Mouse (Mus musculus): ENCODE measurements around the gene Cdc25a. TPM values are rescaled to one million over a fixed set of nuclear protein-coding genes. Genes with fewer than 3 reads are reported as not detected.

Cdc25a gene
- polyA plus RNA-seq, 1 experiment: 6.1 TPM

- H3ac ChIP-seq (ENCODE audit: control insufficient read depth, insufficient read length): no peak overlapping the region
Observed at GRCm38 (mm10) chr9:109902740-109903139, 27.4 kb downstream of the Cdc25a start.

GRCm38 (mm10) chr9:109907300-109907699 is 31.9 kb downstream of the Cdc25a start:
- no peaks in the 10 kb centered on the region for H3K79me2 ChIP-seq (ENCODE audit: control insufficient read depth, insufficient read depth)
- no peaks in the 10 kb centered on the region for H3K27me3 ChIP-seq (ENCODE audit: control insufficient read depth, insufficient read depth, insufficient read length)
- H3K36me3 ChIP-seq (ENCODE audit: control insufficient read depth, insufficient read depth): no peaks in the 10 kb centered on the region
- TF ChIP-seq MYOD1 (IDR thresholded peaks at IDR 0.05; ENCODE audit: control insufficient read depth in 1 of 3, insufficient read length in 2 of 3, low read depth in 2 of 3): no peak
- no peak for TF ChIP-seq TCF3 (IDR thresholded peaks at IDR 0.05; ENCODE audit: insufficient read length, low read depth)
- TF ChIP-seq E2F4 (IDR thresholded peaks at IDR 0.05; ENCODE audit: insufficient read depth): no peak
- no peak for TF ChIP-seq SRF (IDR thresholded peaks at IDR 0.05; ENCODE audit: control insufficient read depth, insufficient read length, low read depth)
- TF ChIP-seq MAX (IDR thresholded peaks at IDR 0.05; ENCODE audit: low read depth): no peak
- TF ChIP-seq USF1 (IDR thresholded peaks at IDR 0.05; ENCODE audit: low read depth): no peak
- TF ChIP-seq POLR2A (IDR thresholded peaks at IDR 0.05; ENCODE audit: insufficient read length, low read depth): no peak
- no peak for TF ChIP-seq CEBPB (IDR thresholded peaks at IDR 0.05; ENCODE audit: insufficient read depth, poor library complexity, severe bottlenecking)
- TF ChIP-seq POLR2AphosphoS2 (IDR thresholded peaks at IDR 0.05; ENCODE audit: insufficient read length, low read depth): no peak
- TF ChIP-seq TCF12 (IDR thresholded peaks at IDR 0.05; ENCODE audit: insufficient read depth, poor library complexity, severe bottlenecking): no peak
- TF ChIP-seq REST (IDR thresholded peaks at IDR 0.05; ENCODE audit: insufficient read depth, insufficient read length): no peak
- TF ChIP-seq MYOG (IDR thresholded peaks at IDR 0.05; ENCODE audit: control insufficient read depth in 1 of 3, insufficient read depth in 1 of 3, insufficient read length in 2 of 3, low read depth in 2 of 3): no peak
- H3K4me2 ChIP-seq (ENCODE audit: low read depth): peak overlapping the region; percentile 68
- no peak overlapping the region for H3ac ChIP-seq (ENCODE audit: control insufficient read depth, insufficient read length)
- no peak overlapping the region for H3K4me3 ChIP-seq

More at GRCm38 (mm10) chr9:109902740-109903139, 27.4 kb downstream of the Cdc25a start:
- TF ChIP-seq CEBPB (IDR thresholded peaks at IDR 0.05; ENCODE audit: insufficient read depth, poor library complexity, severe bottlenecking) (no peak), REST (IDR thresholded peaks at IDR 0.05; ENCODE audit: insufficient read depth, insufficient read length) (no peak), TCF12 (IDR thresholded peaks at IDR 0.05; ENCODE audit: insufficient read depth, poor library complexity, severe bottlenecking) (no peak), TCF3 (IDR thresholded peaks at IDR 0.05; ENCODE audit: insufficient read length, low read depth) (no peak), E2F4 (IDR thresholded peaks at IDR 0.05; ENCODE audit: insufficient read depth) (no peak), MYOD1 (IDR thresholded peaks at IDR 0.05; ENCODE audit: control insufficient read depth in 1 of 3, insufficient read length in 2 of 3, low read depth in 2 of 3) (no peak), USF1 (IDR thresholded peaks at IDR 0.05; ENCODE audit: low read depth) (no peak), SRF (IDR thresholded peaks at IDR 0.05; ENCODE audit: control insufficient read depth, insufficient read length, low read depth) (no peak), POLR2A (IDR thresholded peaks at IDR 0.05; ENCODE audit: insufficient read length, low read depth) (no peak), MAX (IDR thresholded peaks at IDR 0.05; ENCODE audit: low read depth) (no peak), POLR2AphosphoS2 (IDR thresholded peaks at IDR 0.05; ENCODE audit: insufficient read length, low read depth) (no peak), MYOG (IDR thresholded peaks at IDR 0.05; ENCODE audit: control insufficient read depth in 1 of 3, insufficient read depth in 1 of 3, insufficient read length in 2 of 3, low read depth in 2 of 3) (no peak)
- Histone ChIP-seq H3K4me3 (no peak overlapping the region), H3K79me2 (ENCODE audit: control insufficient read depth, insufficient read depth) (no peaks in the 10 kb centered on the region), H3K4me2 (ENCODE audit: low read depth) (peak overlapping the region; percentile 40), H3K36me3 (ENCODE audit: control insufficient read depth, insufficient read depth) (no peaks in the 10 kb centered on the region), H3K27me3 (ENCODE audit: control insufficient read depth, insufficient read depth, insufficient read length) (no peaks in the 10 kb centered on the region)

GRCm38 (mm10) chr9:109907774-109908465 is 32.5 kb downstream of the Cdc25a start:
- no peaks in the 10 kb centered on the region for H3K79me2 ChIP-seq (ENCODE audit: control insufficient read depth, insufficient read depth)
- no peak overlapping the region for H3ac ChIP-seq (ENCODE audit: control insufficient read depth, insufficient read length)
- H3K27me3 ChIP-seq (ENCODE audit: control insufficient read depth, insufficient read depth, insufficient read length): no peaks in the 10 kb centered on the region
- no peaks in the 10 kb centered on the region for H3K36me3 ChIP-seq (ENCODE audit: control insufficient read depth, insufficient read depth)
- peak overlapping the region; percentile 68 for H3K4me2 ChIP-seq (ENCODE audit: low read depth)
- no peak for TF ChIP-seq TCF12 (IDR thresholded peaks at IDR 0.05; ENCODE audit: insufficient read depth, poor library complexity, severe bottlenecking)
- TF ChIP-seq CEBPB (IDR thresholded peaks at IDR 0.05; ENCODE audit: insufficient read depth, poor library complexity, severe bottlenecking): no peak
- no peak for TF ChIP-seq USF1 (IDR thresholded peaks at IDR 0.05; ENCODE audit: low read depth)
- TF ChIP-seq MYOD1 (IDR thresholded peaks at IDR 0.05; ENCODE audit: control insufficient read depth in 1 of 3, insufficient read length in 2 of 3, low read depth in 2 of 3): no peak
- no peak for TF ChIP-seq MYOG (IDR thresholded peaks at IDR 0.05; ENCODE audit: control insufficient read depth in 1 of 3, insufficient read depth in 1 of 3, insufficient read length in 2 of 3, low read depth in 2 of 3)
- TF ChIP-seq POLR2AphosphoS2 (IDR thresholded peaks at IDR 0.05; ENCODE audit: insufficient read length, low read depth): no peak
- no peak for TF ChIP-seq TCF3 (IDR thresholded peaks at IDR 0.05; ENCODE audit: insufficient read length, low read depth)
- no peak for TF ChIP-seq POLR2A (IDR thresholded peaks at IDR 0.05; ENCODE audit: insufficient read length, low read depth)
- no peak for TF ChIP-seq MAX (IDR thresholded peaks at IDR 0.05; ENCODE audit: low read depth)
- H3K4me3 ChIP-seq: no peak overlapping the region

- TF ChIP-seq REST (IDR thresholded peaks at IDR 0.05; ENCODE audit: insufficient read depth, insufficient read length): no peak
- TF ChIP-seq USF1 (IDR thresholded peaks at IDR 0.05; ENCODE audit: low read depth): no peak
- TF ChIP-seq POLR2A (IDR thresholded peaks at IDR 0.05; ENCODE audit: insufficient read length, low read depth): no peak
- TF ChIP-seq SRF (IDR thresholded peaks at IDR 0.05; ENCODE audit: control insufficient read depth, insufficient read length, low read depth): no peak
- TF ChIP-seq MAX (IDR thresholded peaks at IDR 0.05; ENCODE audit: low read depth): no peak
- no peak for TF ChIP-seq MYOG (IDR thresholded peaks at IDR 0.05; ENCODE audit: control insufficient read depth in 1 of 3, insufficient read depth in 1 of 3, insufficient read length in 2 of 3, low read depth in 2 of 3)
- TF ChIP-seq MYOD1 (IDR thresholded peaks at IDR 0.05; ENCODE audit: control insufficient read depth in 1 of 3, insufficient read length in 2 of 3, low read depth in 2 of 3): no peak
- no peak for TF ChIP-seq CEBPB (IDR thresholded peaks at IDR 0.05; ENCODE audit: insufficient read depth, poor library complexity, severe bottlenecking)
- no peak for TF ChIP-seq POLR2AphosphoS2 (IDR thresholded peaks at IDR 0.05; ENCODE audit: insufficient read length, low read depth)
- TF ChIP-seq TCF3 (IDR thresholded peaks at IDR 0.05; ENCODE audit: insufficient read length, low read depth): no peak
- TF ChIP-seq E2F4 (IDR thresholded peaks at IDR 0.05; ENCODE audit: insufficient read depth): no peak
- TF ChIP-seq TCF12 (IDR thresholded peaks at IDR 0.05; ENCODE audit: insufficient read depth, poor library complexity, severe bottlenecking): no peak
- Histone ChIP-seq H3K27me3 (ENCODE audit: control insufficient read depth, insufficient read depth, insufficient read length) (no peaks in the 10 kb centered on the region), H3ac (ENCODE audit: control insufficient read depth, insufficient read length) (no peak overlapping the region), H3K4me3 (no peak overlapping the region), H3K36me3 (ENCODE audit: control insufficient read depth, insufficient read depth) (no peaks in the 10 kb centered on the region), H3K4me2 (ENCODE audit: low read depth) (no peak overlapping the region), H3K79me2 (ENCODE audit: control insufficient read depth, insufficient read depth) (no peaks in the 10 kb centered on the region)
Observed at GRCm38 (mm10) chr9:109909102-109909501, 33.7 kb downstream of the Cdc25a start.
